In genomic region chrX:13518019-13518418, GRCm38 (mm10) we compare ENCODE assay signal across 22 mouse cellular contexts. TPM values are rescaled to one million over a fixed set of nuclear protein-coding genes. Genes with fewer than 3 reads are reported as not detected.
A peak's percentile ranks its signal among the peaks of the same experiment; 100 is the strongest.
DNase-seq lines count a peak whose midpoint lies in the region; ATAC-seq and TF ChIP-seq lines count a peak whose summit lies in the region.
"Had no signal": no experiment of that assay in that cellular context is flagged by ENCODE, and none has a peak within 500 bp of the region (broad histone marks: within the 10 kb centered on the region; RNA-seq: fewer than 3 reads in every experiment).

No protein-coding gene starts in this region.

- H3K4me3 ChIP-seq in left cerebral cortex, adult 2 months: no peak overlapping the region
- H3K4me3 ChIP-seq in bone marrow macrophage, adult 2 months (ENCODE audit: insufficient read depth, low read length): no peak overlapping the region
- H3K4me3 ChIP-seq: forebrain, embryonic 10.5 days; hindbrain, embryonic 12.5 days; kidney, embryonic 15.5 days; limb, embryonic 15.5 days; midbrain, embryonic 10.5 days; myocyte; stomach, embryonic 15.5 days had no signal

- TF ChIP-seq POLR2A in bone marrow macrophage, adult 2 months (IDR thresholded peaks at IDR 0.05; ENCODE audit: borderline replicate concordance, low read depth, low read length): no peak

- H3K27ac ChIP-seq in left cerebral cortex, adult 2 months: peak overlapping the region; percentile 61; the same call in 1 of the 2 replicates
- peak overlapping the region; percentile 69 for H3K27ac ChIP-seq in bone marrow macrophage, adult 2 months (ENCODE audit: insufficient read depth, low read depth, low read length)
- H3K27ac ChIP-seq: forebrain, embryonic 10.5 days; hindbrain, embryonic 12.5 days; kidney, embryonic 15.5 days; limb, embryonic 15.5 days; midbrain, embryonic 10.5 days; stomach, embryonic 15.5 days had no signal

- no peak for TF ChIP-seq CTCF in left cerebral cortex, adult 2 months (IDR thresholded peaks at IDR 0.05)
- TF ChIP-seq CTCF in bone marrow macrophage, adult 2 months (IDR thresholded peaks at IDR 0.05; ENCODE audit: low read depth, low read length): no peak

- ATAC-seq in megakaryocyte, adult 5-6 weeks (ENCODE audit: poor library complexity, severe bottlenecking): peak; percentile 79
- ATAC-seq: inflammation-experienced regulatory T-cells, adult 6 months had no signal

- peak; percentile 94 for DNase-seq in heart, adult 11 months
- DNase-seq in heart, postnatal 25 days (ENCODE audit: low spot score): no peak
- DNase-seq in left cerebral cortex, adult 2 months (ENCODE audit: extremely low spot score in 1 of 2, low spot score in 2 of 2): no peak
- DNase-seq in left cerebral cortex, adult 8-10 months (ENCODE audit: low spot score in 2 of 2): no peak
- DNase-seq in urinary bladder, postnatal 14 days (ENCODE audit: low spot score): no peak
- DNase-seq in frontal cortex, postnatal 25 days (ENCODE audit: low spot score in 2 of 2): no peak
- DNase-seq: layer of hippocampus, postnatal 36 days; lung, postnatal 10 days; right cerebral cortex, postnatal 14 days; spleen, adult 18-20 months; thymus, adult 18-20 months; thymus, postnatal 4 days had no signal

- peaks cover 24% of the 10 kb centered on the region for H3K4me1 ChIP-seq in bone marrow macrophage, adult 2 months (ENCODE audit: control insufficient read depth, insufficient read depth, low read length)
- H3K4me1 ChIP-seq: forebrain, embryonic 10.5 days; hindbrain, embryonic 12.5 days; kidney, embryonic 15.5 days; limb, embryonic 15.5 days; midbrain, embryonic 10.5 days; stomach, embryonic 15.5 days had no signal

- intact Hi-C loops in heart, postnatal 25 days (cut with DNase I): loop anchor here (5.0 kb wide), 2 partner anchors 144 to 236 kb away; partner anchors contain the start of genes Ddx3x and Gpr82
- intact Hi-C loops in left cerebral cortex, adult 2 months (cut with DNase I): loop anchor here (5.0 to 10.0 kb wide), 4 partner anchors 51 to 233 kb away; partner anchors contain the start of genes Ddx3x and Nyx

RNA-seq across cellular contexts. Expression of gene Nyx, which starts 52.1 kb away (rescaled TPM):
- total RNA-seq in heart, postnatal 25 days (2021): under 1 TPM; 0.13 to 0.20 TPM
- total RNA-seq in left cerebral cortex, adult 2 months (2021): under 1 TPM; 0.23 to 0.66 TPM
- under 1 TPM; 0.19 to 0.62 (median 0.42) TPM for total RNA-seq in left cerebral cortex, adult 8-10 months (2022)
- polyA plus RNA-seq in bone marrow macrophage, adult 2 months (2012; ENCODE audit: insufficient read depth, insufficient read length, missing spikeins): not detected in 2 replicates
- not detected in 2 replicates for total RNA-seq in megakaryocyte, adult 5-6 weeks (2015)
- not detected in 2 replicates for total RNA-seq in megakaryocyte, adult 5-6 weeks (2017)
